Mouse (Mus musculus): ENCODE measurements around the gene Sim2. TPM values are rescaled to one million over a fixed set of nuclear protein-coding genes. Genes with fewer than 3 reads are reported as not detected.
A peak's percentile ranks its signal among the peaks of the same experiment; 100 is the strongest.

The Sim2 gene
- total RNA-seq, 2 experiments from 2014 or later = not detected

DNA sequence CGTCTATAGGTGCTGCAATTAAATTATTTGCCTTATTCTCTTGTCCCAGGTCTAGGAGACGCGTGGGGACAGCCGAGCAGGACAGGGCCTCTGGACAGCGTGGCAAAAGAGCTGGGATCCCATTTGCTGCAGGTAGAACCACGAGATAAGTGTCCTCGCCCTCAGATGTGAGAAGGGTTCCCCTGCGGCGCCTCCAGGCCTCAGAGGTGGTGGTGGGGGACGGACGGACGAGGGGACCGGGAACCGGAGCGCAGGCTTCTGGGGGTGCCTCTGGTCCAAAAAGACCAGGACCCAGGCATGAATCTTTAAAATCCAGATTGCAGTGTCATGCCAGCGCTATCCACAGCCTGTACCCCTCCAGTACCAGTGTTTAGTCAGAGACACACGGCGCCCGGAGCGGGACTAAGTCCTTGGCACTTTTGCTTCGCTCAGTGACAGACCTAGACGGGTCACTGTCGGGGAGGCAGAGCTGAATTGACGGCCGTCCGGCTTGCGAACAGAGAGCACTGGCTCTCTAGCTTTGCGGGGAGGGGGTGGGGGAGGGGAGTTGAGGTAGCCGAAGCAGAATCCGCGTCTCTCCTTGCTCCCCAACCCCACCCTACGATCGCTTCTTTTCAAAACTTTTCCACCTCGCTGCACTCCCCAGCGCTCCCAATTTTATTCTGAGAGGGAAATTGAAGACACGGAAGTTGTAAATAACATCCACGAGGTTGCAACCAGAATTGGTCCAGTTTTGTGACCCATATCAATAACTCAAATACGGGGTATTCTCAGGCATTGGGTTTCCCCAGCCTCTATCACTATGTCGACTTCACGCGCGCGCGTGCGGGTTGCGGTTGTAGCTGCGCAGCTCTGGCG lies 9.7 kb downstream of the Sim2 start:
- no peak for ATAC-seq (ENCODE audit: poor library complexity, severe bottlenecking)

DNA sequence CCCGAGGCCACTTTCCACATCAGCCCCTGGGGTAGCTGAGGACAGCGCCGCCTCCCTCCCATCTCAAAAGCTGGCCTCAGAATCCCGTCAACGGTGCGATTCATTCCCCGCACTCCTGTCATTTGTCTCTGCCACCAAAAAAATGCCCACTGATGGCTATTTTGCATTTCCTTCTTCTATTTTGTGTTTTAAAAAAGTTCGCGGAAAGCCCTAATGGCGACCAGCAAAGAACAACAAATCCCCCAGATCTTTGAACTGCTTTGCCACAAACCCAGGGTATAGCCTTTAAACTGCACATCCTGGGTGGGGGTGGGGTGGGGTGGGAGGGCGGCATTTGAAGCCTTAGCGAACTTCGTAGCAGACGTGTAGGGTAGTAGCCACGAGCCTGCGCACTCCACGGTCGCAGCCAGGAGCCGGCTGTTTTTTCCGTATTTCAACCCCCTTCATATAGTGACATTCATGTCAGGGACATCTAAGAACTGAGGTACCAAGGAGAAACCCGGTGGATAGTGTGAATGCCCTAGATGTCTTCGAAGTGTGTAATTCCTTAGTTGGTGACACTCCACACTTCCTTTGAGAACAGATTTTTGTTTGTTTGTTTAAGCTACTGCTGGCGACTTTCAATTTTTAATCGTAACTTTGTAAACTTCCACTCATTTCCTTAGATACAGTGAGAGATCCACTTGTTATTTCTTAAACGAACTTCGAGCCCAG lies 10.5 kb downstream of the Sim2 start:
- ATAC-seq (ENCODE audit: poor library complexity, severe bottlenecking) = no peak

- ATAC-seq (ENCODE audit: poor library complexity, severe bottlenecking) = no peak
Measured at GRCm38 (mm10) chr16:94096479-94096878, 11.7 kb downstream of the Sim2 start.

- ATAC-seq (ENCODE audit: poor library complexity, severe bottlenecking) = no peak
Measured at GRCm38 (mm10) chr16:94097724-94098455, 13.2 kb downstream of the Sim2 start.

DNA sequence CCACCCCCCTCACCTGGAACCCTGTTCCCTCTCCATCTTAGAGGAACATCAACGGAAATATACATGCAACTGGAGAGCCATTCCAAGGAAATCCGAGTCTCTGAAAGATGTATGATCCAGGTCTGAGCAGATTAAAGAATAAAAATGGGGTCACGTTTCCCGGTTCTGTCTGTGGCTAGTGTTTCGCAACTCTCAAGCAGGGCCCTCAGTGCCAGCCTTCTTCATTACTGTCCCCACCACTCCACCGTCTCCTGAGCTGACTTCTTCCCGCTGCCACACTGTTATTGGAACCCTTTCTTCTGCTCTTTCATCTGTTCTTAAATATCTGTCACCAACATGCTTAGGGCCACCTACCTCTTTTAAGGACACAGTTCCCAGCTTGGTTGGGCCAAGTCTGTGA lies 28.4 kb downstream of the Sim2 start:
- no peak for ATAC-seq (ENCODE audit: poor library complexity, severe bottlenecking)

DNA sequence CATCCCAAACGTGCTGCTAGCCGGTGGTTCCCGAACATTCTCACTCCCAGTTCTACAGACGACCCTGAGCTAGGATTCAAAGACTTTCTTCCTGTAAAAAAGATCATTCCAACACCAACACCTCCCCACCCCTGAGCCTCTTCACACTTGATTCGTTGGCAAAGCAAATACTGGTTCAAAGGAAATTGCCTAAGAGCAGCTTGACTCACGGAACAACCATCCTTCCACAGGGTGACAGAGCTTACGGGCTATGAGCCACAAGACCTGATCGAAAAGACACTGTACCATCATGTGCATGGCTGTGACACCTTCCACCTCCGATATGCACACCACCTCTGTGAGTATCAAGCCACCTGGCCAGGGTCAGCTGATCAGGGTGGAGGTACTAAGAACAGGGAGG lies 30.0 kb downstream of the Sim2 start:
- peak; percentile 24; the same call in 1 of the 2 replicates for ATAC-seq (ENCODE audit: poor library complexity, severe bottlenecking)

DNA sequence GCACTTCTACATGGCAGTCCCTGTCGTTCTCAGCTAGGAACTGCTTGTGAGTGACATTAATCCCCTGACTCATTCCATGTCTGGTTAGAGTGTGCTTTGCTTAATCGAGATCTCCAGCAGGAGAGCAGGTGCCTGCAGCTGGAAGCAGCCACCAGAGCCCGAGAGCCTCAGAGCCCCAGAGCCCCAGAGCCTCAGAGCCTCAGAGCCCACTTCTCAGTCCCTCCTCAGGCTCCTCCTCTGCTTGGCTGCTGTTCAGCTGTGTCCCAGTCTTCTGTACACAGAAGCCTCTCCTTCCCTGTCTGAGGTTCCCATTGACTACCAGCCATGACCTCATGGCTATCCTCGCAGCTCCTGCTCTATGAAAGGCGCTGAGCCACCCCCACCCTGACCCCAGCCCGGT lies 32.6 kb downstream of the Sim2 start:
- no peak for ATAC-seq (ENCODE audit: poor library complexity, severe bottlenecking)

DNA sequence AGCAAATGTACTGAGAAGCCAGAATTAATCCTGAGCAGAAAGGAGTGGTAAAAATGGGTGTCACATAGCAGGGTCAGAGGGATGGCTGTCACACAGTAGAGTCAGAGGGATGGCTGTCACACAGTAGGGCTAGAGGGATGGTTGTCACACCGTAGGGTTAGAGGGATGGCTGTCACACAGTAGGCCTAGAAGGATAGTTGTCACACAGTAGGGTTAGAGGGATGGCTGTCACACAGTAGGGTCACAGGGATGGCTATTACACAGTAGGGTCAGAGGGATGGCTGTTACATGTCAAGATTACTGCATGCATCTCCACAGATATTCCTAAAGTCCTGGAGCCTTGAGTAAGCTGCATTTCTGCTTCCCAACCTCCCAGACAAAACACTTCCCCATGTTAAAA lies 33.7 kb downstream of the Sim2 start:
- no peak for ATAC-seq (ENCODE audit: poor library complexity, severe bottlenecking)

- ATAC-seq (ENCODE audit: poor library complexity, severe bottlenecking) = peak; percentile 73
Measured at GRCm38 (mm10) chr16:94122347-94122746, 37.6 kb downstream of the Sim2 start.

GRCm38 (mm10) chr16:94123247-94123646 lies 38.5 kb downstream of the Sim2 start:
- no peak for ATAC-seq (ENCODE audit: poor library complexity, severe bottlenecking)

DNA sequence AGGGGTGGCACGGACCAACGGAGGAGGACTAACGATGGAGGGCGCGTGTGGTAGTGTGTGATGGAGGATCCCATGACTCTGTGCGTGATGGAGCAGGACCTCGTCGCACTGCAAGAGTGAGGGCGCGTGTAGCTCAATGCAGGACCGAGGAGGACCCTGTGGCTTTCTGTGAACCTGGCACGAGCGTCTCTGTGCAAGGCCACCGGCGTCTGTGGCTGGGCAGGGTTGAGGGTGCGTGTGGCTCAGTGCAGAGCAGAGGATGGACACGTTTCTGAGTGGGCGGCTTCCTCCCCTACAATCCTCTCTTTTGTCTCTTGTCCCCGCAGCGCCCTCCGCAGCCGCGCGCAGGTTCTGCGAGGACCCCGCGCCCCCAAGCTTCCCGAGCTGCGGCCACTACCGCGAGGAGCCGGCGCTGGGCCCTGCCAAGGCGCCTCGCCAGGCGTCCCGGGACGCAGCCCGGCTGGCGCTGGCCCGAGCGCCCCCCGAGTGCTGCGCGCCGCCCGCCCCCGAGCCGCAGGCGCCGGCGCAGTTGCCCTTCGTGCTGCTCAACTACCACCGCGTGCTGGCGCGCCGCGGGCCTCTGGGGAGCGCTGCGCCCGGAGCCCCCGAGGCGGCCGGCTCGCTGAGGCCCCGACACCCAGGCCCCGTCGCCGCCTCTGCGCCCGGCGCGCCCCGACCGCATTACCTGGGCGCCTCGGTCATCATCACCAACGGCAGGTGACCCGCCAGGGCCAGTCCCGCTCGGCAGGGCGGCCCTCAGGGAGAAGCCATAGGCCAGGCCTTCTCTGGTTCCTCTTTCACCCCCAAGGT lies 40.6 kb downstream of the Sim2 start:
- no peak for ATAC-seq (ENCODE audit: poor library complexity, severe bottlenecking)

GRCm38 (mm10) chr16:94126200-94126599 lies 41.5 kb downstream of the Sim2 start:
- ATAC-seq (ENCODE audit: poor library complexity, severe bottlenecking) = no peak

GRCm38 (mm10) chr16:94128236-94128835 lies 43.6 kb downstream of the Sim2 start:
- no peak for ATAC-seq (ENCODE audit: poor library complexity, severe bottlenecking)

GRCm38 (mm10) chr16:94134218-94134617 lies 49.5 kb downstream of the Sim2 start:
- no peak for ATAC-seq (ENCODE audit: poor library complexity, severe bottlenecking)

DNA sequence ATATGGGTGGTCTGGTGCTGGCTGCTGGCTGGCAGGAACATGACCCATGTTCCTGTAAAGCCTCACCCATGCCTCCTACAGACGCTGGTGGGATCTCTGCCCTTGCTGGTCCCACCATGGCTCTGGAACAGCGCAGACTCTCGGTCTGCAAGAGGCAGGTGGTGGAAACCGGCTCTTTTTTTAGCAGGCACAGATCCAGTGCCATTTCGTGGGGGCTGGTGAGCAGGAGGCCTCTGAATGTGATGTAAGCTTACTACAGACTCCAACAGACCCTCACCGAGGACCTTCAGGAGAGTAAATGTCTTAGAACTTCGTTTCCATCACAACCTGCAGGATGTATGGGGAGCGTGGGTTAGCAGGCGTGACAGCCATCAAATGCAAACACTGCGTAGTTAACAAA lies 56.0 kb downstream of the Sim2 start:
- ATAC-seq (ENCODE audit: poor library complexity, severe bottlenecking) = no peak

GRCm38 (mm10) chr16:94143325-94143724 lies 58.6 kb downstream of the Sim2 start:
- ATAC-seq (ENCODE audit: poor library complexity, severe bottlenecking) = no peak

DNA sequence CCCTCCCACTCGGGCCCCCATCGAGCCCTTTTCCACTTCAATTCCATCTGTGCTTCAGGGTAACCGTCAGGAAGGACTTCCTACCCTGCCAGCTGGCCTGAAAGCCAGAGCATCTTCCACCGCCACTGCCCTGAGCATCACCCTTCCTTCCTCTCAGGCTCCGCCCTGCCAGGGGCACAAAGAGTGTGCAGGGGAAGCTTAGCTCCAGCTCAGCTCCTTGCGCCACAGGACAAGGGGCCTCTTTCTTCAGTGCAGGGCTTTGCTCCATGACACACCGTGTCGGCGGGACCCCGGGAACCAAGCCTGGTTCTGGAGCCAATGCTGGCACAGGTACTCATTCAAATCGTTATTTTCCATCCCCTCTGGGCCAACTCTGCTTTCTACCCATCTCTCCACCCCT lies 63.4 kb downstream of the Sim2 start:
- peak; percentile 80 for ATAC-seq (ENCODE audit: poor library complexity, severe bottlenecking)

DNA sequence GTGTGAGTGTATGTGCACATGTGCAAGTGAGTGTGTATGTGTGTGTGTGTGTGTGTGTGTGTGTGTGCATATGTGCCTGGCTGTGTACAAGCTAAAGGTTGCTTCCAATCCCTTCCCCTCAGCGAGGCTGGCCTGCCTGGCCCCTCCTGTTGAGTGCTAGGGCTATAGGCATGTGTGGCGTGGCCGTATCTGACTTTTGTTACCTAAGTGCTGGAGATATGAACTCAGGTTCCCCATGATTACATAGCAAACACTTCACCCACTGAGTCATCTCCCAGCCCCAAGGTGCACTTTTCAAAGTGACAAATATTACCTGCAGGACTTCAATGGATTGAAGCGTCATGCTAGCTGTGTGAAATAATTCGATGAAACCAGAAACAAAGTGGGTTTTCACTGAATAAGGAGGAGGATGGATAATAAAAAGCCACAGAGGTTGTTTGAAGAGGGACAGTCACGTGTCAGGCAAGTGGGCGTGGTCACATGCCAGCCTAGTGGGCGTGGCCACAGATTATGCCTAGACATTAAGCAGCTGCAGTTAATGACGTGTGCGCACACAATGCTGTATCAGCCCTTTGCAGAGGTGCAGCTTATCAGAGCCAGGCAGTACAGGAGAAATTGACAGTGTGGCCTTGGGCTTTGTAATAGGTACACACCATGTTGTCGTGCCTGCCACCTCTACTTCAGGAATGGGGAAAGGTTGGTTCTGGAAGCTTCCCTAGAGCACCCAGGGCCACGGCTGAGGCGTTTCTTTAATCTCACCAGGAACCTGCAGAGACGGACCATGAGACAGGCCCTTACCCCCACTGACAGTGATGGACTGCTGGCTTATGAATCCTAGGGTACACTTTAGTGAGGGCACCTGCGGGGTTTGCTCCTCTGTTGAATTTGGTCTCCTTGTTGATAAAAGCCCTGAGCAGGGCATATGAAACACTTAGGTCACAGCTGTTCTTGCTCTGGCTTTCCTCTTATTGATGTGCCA lies 65.7 kb downstream of the Sim2 start:
- peak; percentile 22; the same call in 1 of the 2 replicates for ATAC-seq (ENCODE audit: poor library complexity, severe bottlenecking)

DNA sequence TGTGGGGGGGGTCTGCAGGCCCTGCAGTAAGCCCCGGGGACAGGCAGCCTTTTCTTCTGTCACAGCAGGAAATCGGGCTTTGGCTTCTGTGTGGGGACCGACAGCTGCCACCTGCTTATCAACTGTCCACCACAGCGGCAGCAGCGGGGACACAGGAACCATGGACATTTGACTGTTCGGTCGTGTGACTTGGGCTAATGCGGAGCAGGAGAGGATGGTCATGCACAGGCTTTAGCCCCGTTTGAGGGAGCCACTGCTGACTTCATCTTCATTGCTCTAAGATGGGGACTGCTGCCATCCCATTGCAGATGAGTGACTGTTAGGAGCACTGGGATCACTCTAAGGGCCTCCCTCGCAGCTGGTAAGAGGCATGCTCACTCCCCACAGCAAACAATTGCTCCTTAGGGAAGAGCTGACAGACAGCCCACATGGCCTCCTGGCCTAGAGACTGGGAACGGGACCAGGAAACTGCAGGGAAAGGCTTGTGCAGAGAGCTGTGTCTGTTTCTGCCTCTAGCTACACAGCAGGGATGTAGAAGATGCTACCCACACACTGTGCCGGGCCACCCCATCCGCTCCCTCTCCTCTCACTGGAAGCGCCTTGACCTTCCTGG lies 70.4 kb downstream of the Sim2 start:
- ATAC-seq (ENCODE audit: poor library complexity, severe bottlenecking) = no peak
